Mouse (Mus musculus): ENCODE data around the gene BC048679. TPM values are rescaled to one million over a fixed set of nuclear protein-coding genes. Genes with fewer than 3 reads are reported as not detected.

BC048679 gene
- polyA plus RNA-seq, 1 experiment from 2014 or later = not detected

- Histone ChIP-seq H3K4me3 (no peak overlapping the region), H3K4me2 (replicated peaks) (no peak overlapping the region), H3K4me1 (peaks cover 3% of the 10 kb centered on the region), H3K27me3 (peaks cover 34% of the 10 kb centered on the region), H3K9me3 (replicated peaks) (no peaks in the 10 kb centered on the region), H3K27ac (no peak overlapping the region), H3K9ac (no peak overlapping the region), H3K36me3 (peaks cover 29% of the 10 kb centered on the region)
- no peak for ATAC-seq (ENCODE audit: low FRiP score)
- WGBS = 74% methylated on average over 3 of the region's 3 CpGs
Measured at GRCm38 (mm10) chr7:81475221-81475620, 22.9 kb downstream of the BC048679 start.

GRCm38 (mm10) chr7:81464906-81465450, 33.1 kb downstream of the BC048679 start:
- peaks cover 65% of the 10 kb centered on the region for H3K36me3 ChIP-seq

GRCm38 (mm10) chr7:81464116-81464515, 34.0 kb downstream of the BC048679 start:
- peaks cover 65% of the 10 kb centered on the region for H3K36me3 ChIP-seq
- H3K27me3 ChIP-seq = peaks cover 15% of the 10 kb centered on the region
- H3K4me2 ChIP-seq (replicated peaks) = no peak overlapping the region
- 6% methylated on average over 4 of the region's 4 CpGs for WGBS
- no peak overlapping the region for H3K27ac ChIP-seq
- no peaks in the 10 kb centered on the region for H3K4me1 ChIP-seq
- H3K9me3 ChIP-seq (replicated peaks) = no peaks in the 10 kb centered on the region
- H3K9ac ChIP-seq = no peak overlapping the region
- no peak for ATAC-seq (ENCODE audit: low FRiP score)
- H3K4me3 ChIP-seq = no peak overlapping the region

More at GRCm38 (mm10) chr7:81464906-81465450, 33.1 kb downstream of the BC048679 start:
- Histone ChIP-seq H3K9ac (no peak overlapping the region), H3K9me3 (replicated peaks) (no peaks in the 10 kb centered on the region), H3K27ac (no peak overlapping the region), H3K4me2 (replicated peaks) (no peak overlapping the region), H3K4me1 (no peaks in the 10 kb centered on the region), H3K27me3 (peaks cover 12% of the 10 kb centered on the region), H3K4me3 (no peak overlapping the region)
- WGBS = 77% methylated on average over 9 of the region's 9 CpGs
- no peak for ATAC-seq (ENCODE audit: low FRiP score)

- Histone ChIP-seq H3K9ac (no peak overlapping the region), H3K4me1 (no peaks in the 10 kb centered on the region), H3K36me3 (peaks cover 62% of the 10 kb centered on the region), H3K4me3 (no peak overlapping the region), H3K27me3 (peaks cover 26% of the 10 kb centered on the region), H3K4me2 (replicated peaks) (no peak overlapping the region), H3K27ac (no peak overlapping the region), H3K9me3 (replicated peaks) (no peaks in the 10 kb centered on the region)
- WGBS = 86% methylated on average over 3 of the region's 3 CpGs
- ATAC-seq (ENCODE audit: low FRiP score) = no peak
Measured at GRCm38 (mm10) chr7:81462815-81463214, 35.3 kb downstream of the BC048679 start.

GRCm38 (mm10) chr7:81455155-81455651, 42.9 kb downstream of the BC048679 start, which contains the start of gene Cpeb1:
Gene Cpeb1, minus strand, starts transcription at chr7:81455465.
- H3K4me1 ChIP-seq = peaks cover 24% of the 10 kb centered on the region
- H3K4me2 ChIP-seq (replicated peaks) = peak within 1 kb of the TSS; percentile 92
- peaks cover 78% of the 10 kb centered on the region for H3K27me3 ChIP-seq
- no peak for ATAC-seq (ENCODE audit: low FRiP score)
- no peaks in the 10 kb centered on the region for H3K36me3 ChIP-seq
- H3K9me3 ChIP-seq (replicated peaks) = no peaks in the 10 kb centered on the region
- H3K27ac ChIP-seq = no peak within 1 kb of the TSS
- H3K9ac ChIP-seq = peak within 1 kb of the TSS; percentile 59
- 2% methylated on average over 28 of the region's 28 CpGs for WGBS
- peak within 1 kb of the TSS; percentile 57 for H3K4me3 ChIP-seq

- peaks cover 80% of the 10 kb centered on the region for H3K27me3 ChIP-seq
Measured at GRCm38 (mm10) chr7:81454331-81455039, 43.6 kb downstream of the BC048679 start.

GRCm38 (mm10) chr7:81453443-81454274, 44.4 kb downstream of the BC048679 start:
- Histone ChIP-seq H3K27ac (no peak overlapping the region), H3K9me3 (replicated peaks) (no peaks in the 10 kb centered on the region), H3K27me3 (peaks cover 75% of the 10 kb centered on the region), H3K9ac (peak overlapping the region; percentile 59), H3K36me3 (no peaks in the 10 kb centered on the region), H3K4me2 (replicated peaks) (peak overlapping the region; percentile 92), H3K4me3 (peak overlapping the region; percentile 57), H3K4me1 (peaks cover 24% of the 10 kb centered on the region)
- peak; percentile 71 for ATAC-seq (ENCODE audit: low FRiP score)
- WGBS = 4% methylated on average over 71 of the region's 84 CpGs

More at GRCm38 (mm10) chr7:81454331-81455039, 43.6 kb downstream of the BC048679 start:
- H3K36me3 ChIP-seq = no peaks in the 10 kb centered on the region
- peak overlapping the region; percentile 92 for H3K4me2 ChIP-seq (replicated peaks)
- H3K4me1 ChIP-seq = peaks cover 24% of the 10 kb centered on the region
- ATAC-seq (ENCODE audit: low FRiP score) = peak; percentile 53
- 2% methylated on average over 54 of the region's 87 CpGs for WGBS
- H3K9me3 ChIP-seq (replicated peaks) = no peaks in the 10 kb centered on the region
- peak overlapping the region; percentile 57 for H3K4me3 ChIP-seq
- no peak overlapping the region for H3K27ac ChIP-seq
- H3K9ac ChIP-seq = peak overlapping the region; percentile 59

- H3K9ac ChIP-seq = no peak overlapping the region
- H3K4me1 ChIP-seq = peaks cover 24% of the 10 kb centered on the region
- WGBS = 6% methylated on average over 21 of the region's 21 CpGs
- peak overlapping the region; percentile 57 for H3K4me3 ChIP-seq
- peak; percentile 44; the same call in 1 of the 2 replicates for ATAC-seq (ENCODE audit: low FRiP score)
- no peak overlapping the region for H3K27ac ChIP-seq
- peaks cover 70% of the 10 kb centered on the region for H3K27me3 ChIP-seq
- H3K36me3 ChIP-seq = no peaks in the 10 kb centered on the region
- peak overlapping the region; percentile 92 for H3K4me2 ChIP-seq (replicated peaks)
- no peaks in the 10 kb centered on the region for H3K9me3 ChIP-seq (replicated peaks)
Measured at GRCm38 (mm10) chr7:81452971-81453441, 45.1 kb downstream of the BC048679 start.

MicroRNAs within 50 kb of the gene (microRNA counts, 519-probe panel; counts per million panel counts)
- microRNA mmu-miR-1839-3p = 470 counts per million, percentile 58 among the panel's probes with 10 or more counts
- 3,565 counts per million, percentile 76 among the panel's probes with 10 or more counts for microRNA mmu-miR-1839-5p

Other genes starting within 250 kb of the BC048679 start
- 779 and 914 TPM in 2 replicates for gene Rps17, start 153.0 kb downstream of the BC048679 start, polyA plus RNA-seq (2016; fragmentation: Nextera tagmentation; extraction: Ambion mirVana)
- gene Cpeb1, start 42.8 kb downstream of the BC048679 start, polyA plus RNA-seq (2016; fragmentation: Nextera tagmentation; extraction: Ambion mirVana) = 2.5 and 2.9 TPM in 2 replicates
- gene Ap3b2, start 4.4 kb downstream of the BC048679 start, polyA plus RNA-seq (2016; fragmentation: Nextera tagmentation; extraction: Ambion mirVana) = 73.3 and 75.0 TPM in 2 replicates
- gene Fsd2, start 68.7 kb upstream of the BC048679 start, polyA plus RNA-seq (2016; fragmentation: Nextera tagmentation; extraction: Ambion mirVana) = 0.46 and 0.53 TPM in 2 replicates
- gene Whamm, start 73.0 kb upstream of the BC048679 start, polyA plus RNA-seq (2016; fragmentation: Nextera tagmentation; extraction: Ambion mirVana) = 7.8 and 7.9 TPM in 2 replicates
- gene Homer2, start 209.2 kb upstream of the BC048679 start, polyA plus RNA-seq (2016; fragmentation: Nextera tagmentation; extraction: Ambion mirVana) = 29.3 and 34.8 TPM in 2 replicates

Measured in hindbrain, embryonic 12.5 days (tissue).